Mouse (Mus musculus) CH12.LX (cell line): ENCODE results near the gene Fbxl17. TPM values are rescaled to one million over a fixed set of nuclear protein-coding genes. Genes with fewer than 3 reads are reported as not detected.
A peak's percentile ranks its signal among the peaks of the same experiment; 100 is the strongest.

Experiments
- DNase-seq: peaks from one replicate; pipeline ENCODE4 v3.0.0-alpha.2; 2013; ENCODE audit errors: extremely low read depth
- H3K27ac ChIP-seq: 2 replicates; pipeline ENCODE4 v1.5.1; 2012; ENCODE audit warnings: low read depth, mild to moderate bottlenecking, control low read depth, moderate library complexity; ENCODE audit not compliant: insufficient read depth
- H3K27me3 ChIP-seq: replicated peaks from 2 replicates; pipeline ENCODE3; 2012; ENCODE audit warnings: inconsistent platforms
- H3K36me3 ChIP-seq, 2 experiments: replicated peaks in 1 of 2; 2 replicates each; pipeline versions ENCODE3 to v1.6.1; 2012; ENCODE audit warnings: inconsistent platforms in 1 of 2, low read length in 1 of 2, mild to moderate bottlenecking in 1 of 2, mixed read lengths in 1 of 2, moderate library complexity in 1 of 2; ENCODE audit not compliant: control insufficient read depth in 1 of 2, insufficient read depth in 1 of 2
- H3K4me1 ChIP-seq, 2 experiments: 2 replicates each; pipeline ENCODE4 v1.6.1; 2012; ENCODE audit warnings: inconsistent platforms in 1 of 2, moderate library complexity in 1 of 2; ENCODE audit not compliant: insufficient read depth in 2 of 2, control insufficient read depth in 1 of 2
- H3K4me2 ChIP-seq: 2 replicates; pipeline ENCODE4 v1.6.1; 2012; ENCODE audit warnings: low read depth, mild to moderate bottlenecking, control low read depth; ENCODE audit not compliant: poor library complexity, insufficient read depth, severe bottlenecking
- H3K4me3 ChIP-seq, 3 experiments: fragments of 150-350 bp in 1 of 3; sonication (generic) in 1 of 3; replicated peaks in 1 of 3; 2 replicates each; pipeline versions ENCODE3 to v1.5.1; 2011 to 2012; ENCODE audit warnings: low read depth in 2 of 3, low read length in 2 of 3, mild to moderate bottlenecking in 2 of 3, moderate library complexity in 2 of 3, control low read depth in 1 of 3, improper control_type of control experiment in 1 of 3, inconsistent platforms in 1 of 3, mixed read lengths in 1 of 3; ENCODE audit not compliant: poor library complexity in 1 of 3
- H3K79me2 ChIP-seq: replicated peaks from 2 replicates; pipeline ENCODE4 v1.6.1; 2012; ENCODE audit warnings: mild to moderate bottlenecking, moderate library complexity; ENCODE audit not compliant: control insufficient read depth, poor library complexity, insufficient read depth, severe bottlenecking; ENCODE audit errors: extremely low read depth
- H3K9ac ChIP-seq: 2 replicates; pipeline ENCODE4 v1.6.1; 2012; ENCODE audit warnings: low read depth, mild to moderate bottlenecking, control low read depth, moderate library complexity; ENCODE audit not compliant: insufficient read depth
- H3K9me3 ChIP-seq: replicated peaks from 2 replicates; pipeline ENCODE3; 2012; ENCODE audit warnings: low read length, inconsistent platforms, mixed read lengths
- BHLHE40 ChIP-seq: IDR thresholded peaks from 2 replicates; pipeline ENCODE4 v1.6.1; 2011; ENCODE audit warnings: mild to moderate bottlenecking, low read depth, low read length, improper control_type of control experiment
- CHD1 ChIP-seq: IDR thresholded peaks from 2 replicates; pipeline ENCODE4 v1.6.1; 2012; ENCODE audit warnings: low read depth, low read length, improper control_type of control experiment, inconsistent platforms
- CHD2 ChIP-seq: IDR thresholded peaks from 2 replicates; pipeline ENCODE4 v1.6.1; 2011; ENCODE audit warnings: low read length, improper control_type of control experiment
- E2F4 ChIP-seq: IDR thresholded peaks from 2 replicates; pipeline ENCODE4 v1.6.1; 2011; ENCODE audit warnings: low read depth, low read length, improper control_type of control experiment; ENCODE audit not compliant: insufficient replicate concordance
- ELF1 ChIP-seq: IDR thresholded peaks from 2 replicates; pipeline ENCODE4 v1.6.1; 2014; ENCODE audit warnings: low read depth, mild to moderate bottlenecking, inconsistent platforms, low read length, improper control_type of control experiment
- EP300 ChIP-seq: IDR thresholded peaks from 2 replicates; pipeline ENCODE4 v1.6.1; 2011; ENCODE audit warnings: low read length, improper control_type of control experiment
- ETS1 ChIP-seq: conservative IDR thresholded peaks from 2 replicates; pipeline ENCODE4 v1.6.1; 2012; ENCODE audit warnings: low read depth, mild to moderate bottlenecking, inconsistent platforms, low read length, improper control_type of control experiment, moderate library complexity
- GABPA ChIP-seq: IDR thresholded peaks from 2 replicates; pipeline ENCODE4 v1.6.1; 2012; ENCODE audit warnings: low read depth, low read length, improper control_type of control experiment, inconsistent platforms; ENCODE audit not compliant: insufficient replicate concordance
- HCFC1 ChIP-seq: IDR thresholded peaks from 2 replicates; pipeline ENCODE4 v1.6.1; 2012; ENCODE audit warnings: low read depth, mild to moderate bottlenecking, inconsistent platforms, low read length, improper control_type of control experiment
- IRF4 ChIP-seq: IDR thresholded peaks from 2 replicates; pipeline ENCODE4 v1.6.1; 2014; ENCODE audit warnings: low read depth, mild to moderate bottlenecking, inconsistent platforms, low read length, improper control_type of control experiment
- JUN ChIP-seq: IDR thresholded peaks from 2 replicates; pipeline ENCODE4 v1.6.1; 2011; ENCODE audit warnings: low read depth, mild to moderate bottlenecking, low read length, improper control_type of control experiment, moderate library complexity; ENCODE audit not compliant: insufficient read depth
- JUND ChIP-seq: conservative IDR thresholded peaks from 2 replicates; pipeline ENCODE4 v1.6.1; 2011; ENCODE audit warnings: low read depth, low read length, improper control_type of control experiment
- KAT2A ChIP-seq: IDR thresholded peaks from 2 replicates; pipeline ENCODE4 v1.6.1; 2012; ENCODE audit warnings: low read length, improper control_type of control experiment, inconsistent platforms; ENCODE audit not compliant: insufficient replicate concordance
- MAFK ChIP-seq: IDR thresholded peaks from 2 replicates; pipeline ENCODE4 v1.6.1; 2011; ENCODE audit warnings: low read length, improper control_type of control experiment; ENCODE audit not compliant: insufficient replicate concordance
- MAX ChIP-seq: IDR thresholded peaks from 2 replicates; pipeline ENCODE4 v1.6.1; 2011; ENCODE audit warnings: low read length, improper control_type of control experiment
- MAZ ChIP-seq: IDR thresholded peaks from 2 replicates; pipeline ENCODE4 v1.6.1; 2012; ENCODE audit warnings: low read depth, mild to moderate bottlenecking, inconsistent platforms, low read length, improper control_type of control experiment, moderate library complexity
- MEF2A ChIP-seq: IDR thresholded peaks from 2 replicates; pipeline ENCODE4 v1.6.1; 2014; ENCODE audit warnings: low read depth, mild to moderate bottlenecking, inconsistent platforms, low read length, improper control_type of control experiment, borderline replicate concordance
- MXI1 ChIP-seq: IDR thresholded peaks from 2 replicates; pipeline ENCODE4 v1.6.1; 2011; ENCODE audit warnings: mild to moderate bottlenecking, low read depth, low read length, improper control_type of control experiment
- MYC ChIP-seq: IDR thresholded peaks from 2 replicates; pipeline ENCODE4 v1.6.1; 2011; ENCODE audit warnings: low read depth, mild to moderate bottlenecking, improper control_type of control experiment, low read length
- NELFE ChIP-seq: IDR thresholded peaks from 2 replicates; pipeline ENCODE4 v1.6.1; 2011; ENCODE audit warnings: low read depth, low read length, improper control_type of control experiment
- NRF1 ChIP-seq: IDR thresholded peaks from 2 replicates; pipeline ENCODE4 v1.6.1; 2014; ENCODE audit warnings: low read depth, mild to moderate bottlenecking, inconsistent platforms, low read length, improper control_type of control experiment, moderate library complexity
- PAX5 ChIP-seq: IDR thresholded peaks from 2 replicates; pipeline ENCODE4 v1.6.1; 2012; ENCODE audit warnings: low read length, inconsistent platforms, mixed read lengths
- RAD21 ChIP-seq: IDR thresholded peaks from 2 replicates; pipeline ENCODE4 v1.6.1; 2011; ENCODE audit warnings: low read depth, mild to moderate bottlenecking, low read length, improper control_type of control experiment, moderate library complexity
- RCOR1 ChIP-seq: conservative IDR thresholded peaks from 2 replicates; pipeline ENCODE4 v1.6.1; 2012; ENCODE audit warnings: low read depth, mild to moderate bottlenecking, inconsistent platforms, low read length, improper control_type of control experiment
- SIN3A ChIP-seq: IDR thresholded peaks from 2 replicates; pipeline ENCODE4 v1.6.1; 2012; ENCODE audit warnings: low read length, improper control_type of control experiment, inconsistent platforms
- SMC3 ChIP-seq: IDR thresholded peaks from 2 replicates; pipeline ENCODE4 v1.6.1; 2011; ENCODE audit warnings: low read depth, low read length, improper control_type of control experiment
- UBTF ChIP-seq: IDR thresholded peaks from 2 replicates; pipeline ENCODE4 v1.6.1; 2012; ENCODE audit warnings: low read depth, mild to moderate bottlenecking, inconsistent platforms, low read length, improper control_type of control experiment, moderate library complexity
- USF1 ChIP-seq: IDR thresholded peaks from 2 replicates; pipeline ENCODE4 v1.6.1; 2014; ENCODE audit warnings: low read depth, mild to moderate bottlenecking, inconsistent platforms, low read length, improper control_type of control experiment
- USF2 ChIP-seq: conservative IDR thresholded peaks from 2 replicates; pipeline ENCODE4 v1.6.1; 2011; ENCODE audit warnings: low read depth, low read length, improper control_type of control experiment
- ZC3H11A ChIP-seq: IDR thresholded peaks from 2 replicates; pipeline ENCODE4 v1.6.1; 2012; ENCODE audit warnings: low read depth, mild to moderate bottlenecking, inconsistent platforms, low read length, improper control_type of control experiment
- ZKSCAN1 ChIP-seq: IDR thresholded peaks from 2 replicates; pipeline ENCODE4 v1.6.1; 2012; ENCODE audit warnings: low read depth, inconsistent platforms, low read length, improper control_type of control experiment, borderline replicate concordance
- ZNF384 ChIP-seq: IDR thresholded peaks from 2 replicates; pipeline ENCODE4 v1.6.1; 2012; ENCODE audit warnings: low read depth, low read length, improper control_type of control experiment, inconsistent platforms
- dilution Hi-C: fragments of 300-500 bp; cut with MboI; formaldehyde crosslinking; loops from 2 replicates; pipeline ENCODE4 v1.14.3; 2020; ENCODE audit warnings: low sequenced_read_pairs; ENCODE audit not compliant: extremely low pct_unique_long_range_greater_than_20kb, extremely low pct_ligation_motif_present
- in situ Hi-C: fragments of 300-500 bp; cut with MboI; formaldehyde crosslinking; loops from 3 replicates; pipeline ENCODE4 v1.14.3; 2019; ENCODE audit warnings: low sequenced_read_pairs, low pct_ligation_motif_present, low pct_unique_long_range_greater_than_20kb, mixed read lengths
- polyA plus RNA-seq: library from polyadenylated mRNA; unstranded; fragments of >175 nt; gene quantifications from 2 replicates; pipeline ENCODE4 v1.2.1, GENCODE M21; 2012; ENCODE audit warnings: low read depth; ENCODE audit not compliant: insufficient read length
- total RNA-seq, 2 experiments: library from RNA; depleted of rRNA; stranded (reverse); fragments of 300-350 nt in 1 of 2; fragments of >200 nt in 1 of 2; gene quantifications; 2 replicates each; pipeline ENCODE4 v1.2.3; 2012 to 2014

Fbxl17 gene
- total and polyA plus RNA-seq, 3 experiments, result 4.0 to 6.9 (median 4.3) TPM

- Histone ChIP-seq H3K4me1 (peaks cover 3 to 40% of the 10 kb centered on the region in 2 experiments; a peak in 2 of 4 replicates), H3K27ac (no peak overlapping the region), H3K9ac (no peak overlapping the region), H3K27me3 (no peaks in the 10 kb centered on the region), H3K79me2 (no peaks in the 10 kb centered on the region), H3K9me3 (no peaks in the 10 kb centered on the region), H3K4me2 (no peak overlapping the region), H3K4me3 (no peak overlapping the region), H3K36me3 (no peaks in the 10 kb centered on the region)
- TF ChIP-seq UBTF (no peak), GABPA (no peak), MAFK (no peak), ETS1 (no peak), ELF1 (no peak), NRF1 (no peak), RCOR1 (no peak), MYC (no peak), NELFE (no peak), CHD2 (no peak), HCFC1 (no peak), PAX5 (no peak)
- in situ Hi-C loops, result no loop called here
- dilution Hi-C loops, result no loop called here
- no peak for DNase-seq
Observed at GRCm38 (mm10) chr17:63284074-63284473, 215.7 kb downstream of the Fbxl17 start.

- no peaks in the 10 kb centered on the region for H3K79me2 ChIP-seq
- in situ Hi-C loops, result no loop called here
- dilution Hi-C loops, result no loop called here
- TF ChIP-seq KAT2A, result no peak
- peak; percentile 66 for TF ChIP-seq ETS1
- TF ChIP-seq IRF4, result no peak
- TF ChIP-seq EP300, result peak; percentile 64
- TF ChIP-seq USF1, result no peak
- no peak for TF ChIP-seq CHD1
- no peak for TF ChIP-seq SMC3
- no peak for TF ChIP-seq ELF1
- no peak for TF ChIP-seq USF2
- no peak for TF ChIP-seq BHLHE40
- peak; percentile 60; the same call in 1 of the 2 replicates for TF ChIP-seq JUND
- no peak for TF ChIP-seq RCOR1
- no peak for TF ChIP-seq SIN3A
- no peak for TF ChIP-seq E2F4
- no peak for TF ChIP-seq MEF2A
- 0 out of 2 replicates have a peak, but pooled peaks have one; percentile 10 for TF ChIP-seq MAFK
- TF ChIP-seq PAX5, result no peak
- TF ChIP-seq HCFC1, result no peak
- no peak for TF ChIP-seq UBTF
- TF ChIP-seq ZC3H11A, result no peak
- no peak for TF ChIP-seq ZNF384
- no peak for TF ChIP-seq MXI1
- no peak for TF ChIP-seq ZKSCAN1
- no peak for TF ChIP-seq MAX
- no peak; the same call in 1 of the 2 replicates for TF ChIP-seq RAD21
- TF ChIP-seq CHD2, result no peak
- no peak for TF ChIP-seq MAZ
- peak; percentile 8; the same call in 1 of the 2 replicates for TF ChIP-seq JUN
- TF ChIP-seq NELFE, result no peak
Observed at GRCm38 (mm10) chr17:63282004-63282403, 217.8 kb downstream of the Fbxl17 start.

More at GRCm38 (mm10) chr17:63282004-63282403, 217.8 kb downstream of the Fbxl17 start:
- no peak overlapping the region for H3K27ac ChIP-seq
- no peak overlapping the region for H3K4me3 ChIP-seq
- H3K9me3 ChIP-seq, result no peaks in the 10 kb centered on the region
- H3K4me2 ChIP-seq, result no peak overlapping the region
- no peaks in the 10 kb centered on the region for H3K27me3 ChIP-seq
- peaks cover 3 to 40% of the 10 kb centered on the region in 2 experiments; a peak in 2 of 4 replicates for H3K4me1 ChIP-seq
- peak; percentile 70 for DNase-seq
- no peaks in the 10 kb centered on the region for H3K36me3 ChIP-seq
- no peak overlapping the region for H3K9ac ChIP-seq
